ENCODE assay signal across 8 mouse cellular contexts in genomic region chr10:67314811-67315435, GRCm38 (mm10). TPM values are rescaled to one million over a fixed set of nuclear protein-coding genes. Genes with fewer than 3 reads are reported as not detected.
DNase-seq lines count a peak whose midpoint lies in the region; ATAC-seq and TF ChIP-seq lines count a peak whose summit lies in the region.

No protein-coding gene starts in this region.

- H3K36me3 ChIP-seq in testis, adult 2 months (ENCODE audit: control insufficient read depth, insufficient read depth, low read length): no peaks in the 10 kb centered on the region
- H3K36me3 ChIP-seq in forebrain, embryonic 14.5 days (ENCODE audit: control insufficient read depth, insufficient read depth, low read length): no peaks in the 10 kb centered on the region
- no peaks in the 10 kb centered on the region for H3K36me3 ChIP-seq in hindbrain, embryonic 15.5 days
- no peaks in the 10 kb centered on the region for H3K36me3 ChIP-seq in midbrain, embryonic 11.5 days (ENCODE audit: control insufficient read depth, insufficient read depth, low read length)

- H3K4me2 ChIP-seq in forebrain, embryonic 14.5 days (ENCODE audit: low read length): no peak overlapping the region
- H3K4me2 ChIP-seq in hindbrain, embryonic 15.5 days: no peak overlapping the region
- no peak overlapping the region for H3K4me2 ChIP-seq in midbrain, embryonic 11.5 days

- peak; percentile 56 for ATAC-seq in forebrain, embryonic 14.5 days
- ATAC-seq in hindbrain, embryonic 15.5 days (ENCODE audit: low FRiP score, low read depth): 0 out of 2 replicates have a peak, but pooled peaks have one; percentile 28
- ATAC-seq in midbrain, embryonic 11.5 days (ENCODE audit: low FRiP score): peak; percentile 43; the same call in 1 of the 2 replicates

- 11% methylated on average over 12 of the region's 12 CpGs for WGBS in forebrain, embryonic 14.5 days
- 17% methylated on average over 12 of the region's 12 CpGs for WGBS in hindbrain, embryonic 15.5 days
- WGBS in midbrain, embryonic 11.5 days: 21% methylated on average over 12 of the region's 12 CpGs

- no peaks in the 10 kb centered on the region for H3K9me3 ChIP-seq in forebrain, embryonic 14.5 days (replicated peaks; ENCODE audit: control insufficient read depth, low read length)
- no peaks in the 10 kb centered on the region for H3K9me3 ChIP-seq in hindbrain, embryonic 15.5 days
- no peaks in the 10 kb centered on the region for H3K9me3 ChIP-seq in midbrain, embryonic 11.5 days (ENCODE audit: control insufficient read depth, low read length)

- H3K4me1 ChIP-seq in testis, adult 2 months (ENCODE audit: control insufficient read depth, insufficient read depth, low read length): no peaks in the 10 kb centered on the region
- H3K4me1 ChIP-seq in forebrain, embryonic 14.5 days (ENCODE audit: control insufficient read depth, insufficient read depth, low read length): no peaks in the 10 kb centered on the region; the same call in 1 of the 2 replicates
- H3K4me1 ChIP-seq in hindbrain, embryonic 15.5 days (replicated peaks): peaks cover 9% of the 10 kb centered on the region
- no peaks in the 10 kb centered on the region; the same call in 1 of the 2 replicates for H3K4me1 ChIP-seq in midbrain, embryonic 11.5 days (ENCODE audit: control insufficient read depth, insufficient read depth, low read length)

- no peak for DNase-seq in testis, postnatal 14 days (ENCODE audit: low spot score)
- peak; percentile 58 for DNase-seq in c-Kit-positive CD71-positive TER-119-positive erythroid progenitor cells, embryonic 14.5 days (ENCODE audit: low spot score)
- peak; percentile 83 for DNase-seq in forebrain, embryonic 14.5 days (ENCODE audit: low spot score)
- peak; percentile 43 to 53 for DNase-seq in left cerebral cortex, postnatal 10 days (ENCODE audit: extremely low spot score in 1 of 2, low spot score in 2 of 2)
- peak; percentile 96 for DNase-seq in midbrain, embryonic 11.5 days (ENCODE audit: low spot score, missing footprints)
- peak; percentile 32 to 75 for DNase-seq in spleen, postnatal 4 days (ENCODE audit: low spot score in 2 of 2)

- no peak for TF ChIP-seq POLR2A in testis, adult 2 months (IDR thresholded peaks at IDR 0.05; ENCODE audit: control insufficient read depth, low read depth, low read length)

- H3K4me3 ChIP-seq in testis, adult 2 months (ENCODE audit: control insufficient read depth, low read depth, low read length): no peak overlapping the region
- no peak overlapping the region for H3K4me3 ChIP-seq in forebrain, embryonic 14.5 days (ENCODE audit: low read depth, low read length)
- no peak overlapping the region for H3K4me3 ChIP-seq in hindbrain, embryonic 15.5 days
- H3K4me3 ChIP-seq in midbrain, embryonic 11.5 days (ENCODE audit: low read depth, low read length): no peak overlapping the region

- intact Hi-C loops in left cerebral cortex, postnatal 10 days (cut with DNase I): loop anchor here (5.0 to 10.0 kb wide), 4 partner anchors 48 to 680 kb away; partner anchors contain the start of gene Egr2

- peak; percentile 46; the same call in 1 of the 2 replicates for TF ChIP-seq CTCF in testis, adult 2 months (IDR thresholded peaks at IDR 0.05; ENCODE audit: control insufficient read depth, insufficient read depth, insufficient replicate concordance, low read depth, low read length)

- no peaks in the 10 kb centered on the region for H3K27me3 ChIP-seq in testis, adult 2 months (ENCODE audit: control insufficient read depth, insufficient read depth, low read length)
- H3K27me3 ChIP-seq in forebrain, embryonic 14.5 days (replicated peaks; ENCODE audit: control insufficient read depth, insufficient read depth, low read length): peaks cover 7% of the 10 kb centered on the region; the same call in 1 of the 2 replicates
- H3K27me3 ChIP-seq in hindbrain, embryonic 15.5 days: peaks cover 11% of the 10 kb centered on the region; the same call in 1 of the 2 replicates
- peaks cover 2% of the 10 kb centered on the region; the same call in 1 of the 2 replicates for H3K27me3 ChIP-seq in midbrain, embryonic 11.5 days (ENCODE audit: control insufficient read depth, insufficient read depth, low read length)

- H3K9ac ChIP-seq in forebrain, embryonic 14.5 days (ENCODE audit: low read length): no peak overlapping the region
- H3K9ac ChIP-seq in hindbrain, embryonic 15.5 days: no peak overlapping the region
- no peak overlapping the region for H3K9ac ChIP-seq in midbrain, embryonic 11.5 days (ENCODE audit: low read length)

- H3K27ac ChIP-seq in testis, adult 2 months (ENCODE audit: control insufficient read depth, insufficient read depth, low read depth, low read length): no peak overlapping the region
- H3K27ac ChIP-seq in forebrain, embryonic 14.5 days (ENCODE audit: low read depth, low read length): no peak overlapping the region
- H3K27ac ChIP-seq in hindbrain, embryonic 15.5 days (replicated peaks): no peak overlapping the region
- no peak overlapping the region for H3K27ac ChIP-seq in midbrain, embryonic 11.5 days (ENCODE audit: low read depth, low read length)

RNA-seq across cellular contexts. Expression of gene Nrbf2, which starts 29.8 kb away (rescaled TPM):
- 3.0 and 4.4 TPM in 2 replicates for polyA plus RNA-seq in testis, adult 2 months (2012; rRNA removed)
- 41.7 and 48.5 TPM in 2 replicates for polyA plus RNA-seq in forebrain, embryonic 14.5 days (2014; fragmentation: Nextera tagmentation; extraction: Ambion mirVana)
- polyA plus RNA-seq in hindbrain, embryonic 15.5 days (2015; fragmentation: Nextera tagmentation; extraction: Ambion mirVana): 36.3 and 37.7 TPM in 2 replicates
- total RNA-seq in left cerebral cortex, postnatal 10 days (2021): 10 to 100 TPM; 13.9 to 15.8 TPM
- 43.6 and 51.1 TPM in 2 replicates for polyA plus RNA-seq in midbrain, embryonic 11.5 days (2014; fragmentation: Nextera tagmentation; extraction: Ambion mirVana)
